Mouse (Mus musculus) adipose tissue, adult 10 weeks (tissue): ENCODE measurements around the gene Gsap. TPM values are rescaled to one million over a fixed set of nuclear protein-coding genes. Genes with fewer than 3 reads are reported as not detected.

Experiments used
- polyA plus RNA-seq: library from polyadenylated mRNA; stranded (reverse); fragments of 350-450 nt; fragmentation: Illumina TruSeq; extraction: RNeasy Lipid Tissue Mini Kit (QIAGEN cat#74804); gene quantifications from one replicate; pipeline ENCODE4 v1.2.3, GENCODE M21; 2014; ENCODE audit warnings: low read depth, low replicate concordance

Gsap gene
- polyA plus RNA-seq, result 2.2 TPM

GRCm38 (mm10) chr5:21185764-21186685, at the start of gene Gsap:
Gsap (plus strand) TSS chr5:21186255.

Other genes with a start within 250 kb of the Gsap start
- gene Rsbn1l, start 229.9 kb upstream of the Gsap start, polyA plus RNA-seq, result 9.4 TPM
- gene Ptpn12, start 130.3 kb upstream of the Gsap start, polyA plus RNA-seq, result 38.2 TPM
- 30.8 TPM for gene Fgl2, start 186.4 kb downstream of the Gsap start, polyA plus RNA-seq
- 2.7 TPM for gene Ccdc146, start 238.4 kb downstream of the Gsap start, polyA plus RNA-seq
- gene Fam185a, start 238.7 kb downstream of the Gsap start, polyA plus RNA-seq, result 4.4 TPM